Mouse (Mus musculus) embryonic facial prominence, embryonic 14.5 days (tissue): ENCODE results near the gene Fbxo31. TPM values are rescaled to one million over a fixed set of nuclear protein-coding genes. Genes with fewer than 3 reads are reported as not detected.

Source experiments
- ATAC-seq: fragments of 200-750 bp; cut with Nextera tagmentation; 2 replicates; pipeline ENCODE4 v1.8.0; 2017; ENCODE audit warnings: low read depth, moderate number of reproducible peaks, moderate TSS enrichment
- DNase-seq: peaks from one replicate; pipeline ENCODE4 v3.0.0-alpha.2; 2015; ENCODE audit warnings: low spot score
- H3K27ac ChIP-seq: fragments of 300-500 bp; sonication (generic); replicated peaks from 2 replicates; pipeline ENCODE4 v1.5.1; 2014; ENCODE audit warnings: low read depth, mild to moderate bottlenecking, low read length, moderate library complexity
- H3K27me3 ChIP-seq: fragments of 300-500 bp; sonication (generic); replicated peaks from 2 replicates; pipeline ENCODE4 v1.6.1; 2014; ENCODE audit warnings: low read length; ENCODE audit not compliant: control insufficient read depth, insufficient read depth
- H3K36me3 ChIP-seq: fragments of 300-500 bp; sonication (generic); 2 replicates; pipeline ENCODE4 v1.6.1; 2014; ENCODE audit warnings: low read length, mixed read lengths; ENCODE audit not compliant: control insufficient read depth, insufficient read depth
- H3K4me1 ChIP-seq: fragments of 300-500 bp; sonication (generic); 2 replicates; pipeline ENCODE4 v1.6.1; 2014; ENCODE audit warnings: antibody characterized with exemption, low read length; ENCODE audit not compliant: control insufficient read depth, insufficient read depth
- H3K4me2 ChIP-seq: fragments of 300-500 bp; sonication (generic); 2 replicates; pipeline ENCODE4 v1.6.1; 2014; ENCODE audit warnings: low read depth, mild to moderate bottlenecking, low read length, moderate library complexity, mixed read lengths
- H3K4me3 ChIP-seq: fragments of 300-500 bp; sonication (generic); 2 replicates; pipeline ENCODE4 v1.5.1; 2014; ENCODE audit warnings: low read depth, mild to moderate bottlenecking, low read length
- H3K9ac ChIP-seq: fragments of 300-500 bp; sonication (generic); 2 replicates; pipeline ENCODE4 v1.6.1; 2014; ENCODE audit warnings: low read depth, mild to moderate bottlenecking, low read length, moderate library complexity, mixed read lengths
- H3K9me3 ChIP-seq: fragments of 300-500 bp; sonication (generic); 2 replicates; pipeline ENCODE4 v1.6.1; 2016; ENCODE audit warnings: low read length; ENCODE audit not compliant: control insufficient read depth
- whole genome bisulfite sequencing: fragments of 180-500 bp; shearing (Covaris S2); extraction: QIAGEN DNeasy Blood & Tissue Kit; methylation state at CpG from one replicate; pipeline ENCODE4 v1.1.7; 2014; 5-methylcytosine and 5-hydroxymethylcytosine counted together
- polyA plus RNA-seq: library from polyadenylated mRNA; unstranded; fragments of >200 nt; fragmentation: Nextera tagmentation; extraction: Ambion mirVana; gene quantifications from 2 replicates; pipeline ENCODE4 v1.2.1, GENCODE M21; 2014

The Fbxo31 gene
- polyA plus RNA-seq, 1 experiment from 2014 or later = 15.3 TPM

GRCm38 (mm10) chr8:121563701-121564100 is 14.9 kb downstream of the Fbxo31 start:
- H3K9me3 ChIP-seq = no peaks in the 10 kb centered on the region
- H3K27ac ChIP-seq = no peak overlapping the region
- no peak overlapping the region for H3K9ac ChIP-seq
- H3K36me3 ChIP-seq = peaks cover 33% of the 10 kb centered on the region; the same call in 1 of the 2 replicates
- H3K4me1 ChIP-seq = no peaks in the 10 kb centered on the region
- H3K27me3 ChIP-seq = no peaks in the 10 kb centered on the region
- 72% methylated on average over 6 of the region's 6 CpGs for WGBS
- no peak for DNase-seq
- H3K4me2 ChIP-seq = no peak overlapping the region
- H3K4me3 ChIP-seq = no peak overlapping the region
- no peak for ATAC-seq

- H3K27me3 ChIP-seq = no peaks in the 10 kb centered on the region
- no peak overlapping the region for H3K4me3 ChIP-seq
Observed at GRCm38 (mm10) chr8:121562941-121563351, 15.7 kb downstream of the Fbxo31 start.

GRCm38 (mm10) chr8:121561636-121562345 is 16.8 kb downstream of the Fbxo31 start:
- no peaks in the 10 kb centered on the region for H3K9me3 ChIP-seq
- peaks cover 42% of the 10 kb centered on the region; the same call in 1 of the 2 replicates for H3K36me3 ChIP-seq
- no peak overlapping the region for H3K4me2 ChIP-seq

More at GRCm38 (mm10) chr8:121562941-121563351, 15.7 kb downstream of the Fbxo31 start:
- H3K27ac ChIP-seq = no peak overlapping the region
- DNase-seq = no peak
- peaks cover 39% of the 10 kb centered on the region; the same call in 1 of the 2 replicates for H3K36me3 ChIP-seq
- H3K4me1 ChIP-seq = no peaks in the 10 kb centered on the region
- no peak for ATAC-seq
- no peak overlapping the region for H3K9ac ChIP-seq
- no peak overlapping the region for H3K4me2 ChIP-seq
- 79% methylated on average over 9 of the region's 9 CpGs for WGBS
- H3K9me3 ChIP-seq = no peaks in the 10 kb centered on the region

GRCm38 (mm10) chr8:121560432-121561100 is 18.0 kb downstream of the Fbxo31 start:
- peaks cover 36% of the 10 kb centered on the region; the same call in 1 of the 2 replicates for H3K36me3 ChIP-seq
- 97% methylated on average over 7 of the region's 7 CpGs for WGBS
- no peak overlapping the region for H3K4me3 ChIP-seq
- no peak for DNase-seq
- H3K4me1 ChIP-seq = no peaks in the 10 kb centered on the region
- no peak overlapping the region for H3K9ac ChIP-seq
- no peak for ATAC-seq
- no peak overlapping the region for H3K27ac ChIP-seq
- H3K27me3 ChIP-seq = no peaks in the 10 kb centered on the region
- H3K9me3 ChIP-seq = no peaks in the 10 kb centered on the region
- H3K4me2 ChIP-seq = no peak overlapping the region

More at GRCm38 (mm10) chr8:121561636-121562345, 16.8 kb downstream of the Fbxo31 start:
- Histone ChIP-seq H3K4me1 (no peaks in the 10 kb centered on the region), H3K9ac (no peak overlapping the region), H3K27ac (no peak overlapping the region), H3K27me3 (no peaks in the 10 kb centered on the region), H3K4me3 (no peak overlapping the region)
- WGBS = 86% methylated on average over 16 of the region's 16 CpGs
- ATAC-seq = no peak
- no peak for DNase-seq

GRCm38 (mm10) chr8:121559801-121560200 is 18.8 kb downstream of the Fbxo31 start:
- DNase-seq = no peak
- ATAC-seq = no peak

GRCm38 (mm10) chr8:121558538-121558937 is 20.1 kb downstream of the Fbxo31 start:
- ATAC-seq (no peak), DNase-seq (no peak)
- Histone ChIP-seq H3K36me3 (peaks cover 47% of the 10 kb centered on the region), H3K27ac (no peak overlapping the region), H3K27me3 (no peaks in the 10 kb centered on the region), H3K4me2 (no peak overlapping the region), H3K4me3 (no peak overlapping the region), H3K4me1 (no peaks in the 10 kb centered on the region), H3K9me3 (no peaks in the 10 kb centered on the region), H3K9ac (no peak overlapping the region)
- 90% methylated on average over 16 of the region's 16 CpGs for WGBS

More at GRCm38 (mm10) chr8:121559801-121560200, 18.8 kb downstream of the Fbxo31 start:
- Histone ChIP-seq H3K36me3 (peaks cover 38% of the 10 kb centered on the region; the same call in 1 of the 2 replicates), H3K27ac (no peak overlapping the region), H3K9ac (no peak overlapping the region), H3K4me2 (no peak overlapping the region), H3K9me3 (no peaks in the 10 kb centered on the region), H3K4me1 (no peaks in the 10 kb centered on the region), H3K27me3 (no peaks in the 10 kb centered on the region), H3K4me3 (no peak overlapping the region)
- 88% methylated on average over 12 of the region's 12 CpGs for WGBS

GRCm38 (mm10) chr8:121557746-121558145 is 20.9 kb downstream of the Fbxo31 start:
- Histone ChIP-seq H3K9ac (no peak overlapping the region), H3K4me2 (no peak overlapping the region), H3K4me3 (no peak overlapping the region), H3K27ac (no peak overlapping the region), H3K9me3 (no peaks in the 10 kb centered on the region), H3K4me1 (no peaks in the 10 kb centered on the region), H3K36me3 (peaks cover 54% of the 10 kb centered on the region), H3K27me3 (no peaks in the 10 kb centered on the region)
- WGBS = 91% methylated on average over 10 of the region's 11 CpGs
- ATAC-seq (no peak), DNase-seq (no peak)

GRCm38 (mm10) chr8:121553831-121554475 is 24.7 kb downstream of the Fbxo31 start:
- Histone ChIP-seq H3K4me3 (no peak overlapping the region), H3K9me3 (no peaks in the 10 kb centered on the region), H3K4me2 (no peak overlapping the region), H3K4me1 (no peaks in the 10 kb centered on the region), H3K36me3 (peaks cover 63% of the 10 kb centered on the region), H3K9ac (no peak overlapping the region), H3K27ac (no peak overlapping the region), H3K27me3 (no peaks in the 10 kb centered on the region)
- 97% methylated on average over 30 of the region's 32 CpGs for WGBS
- no peak for DNase-seq
- no peak for ATAC-seq
